Mouse (Mus musculus) mouse embryonic stem cell (cell line): ENCODE data around the gene Mtfr1l.
"Not testable (repeated sequence)": the region's sequence is repeated elsewhere in the genome, so short reads cannot be mapped to it uniquely, and the experiment has no call there.

Experiments
- in situ Hi-C, 2 experiments: fragments of 300-500 bp; cut with MboI; formaldehyde crosslinking; loops; 1 replicate in 1 of 2; 3 replicates in 1 of 2; pipeline ENCODE4 v1.14.3; 2019 to 2020; ENCODE audit warnings: low sequenced_read_pairs in 2 of 2, low pct_unique_long_range_greater_than_20kb in 1 of 2, mixed read lengths in 1 of 2; ENCODE audit not compliant: unreplicated experiment in 1 of 2

The Mtfr1l gene

GRCm38 (mm10) chr4:134497223-134497622 lies 38.0 kb downstream of the Mtfr1l start:
- in situ Hi-C loops: no loop called here

GRCm38 (mm10) chr4:134496595-134497210 lies 38.5 kb downstream of the Mtfr1l start, which contains the start of gene Paqr7:
TSS of gene Paqr7 (plus strand) at chr4:134496697.
- in situ Hi-C loops: no loop called here

- in situ Hi-C loops: no loop called here
Measured at GRCm38 (mm10) chr4:134495546-134495923, 39.7 kb downstream of the Mtfr1l start.

GRCm38 (mm10) chr4:134494780-134495545 lies 40.2 kb downstream of the Mtfr1l start:
- in situ Hi-C loops: no loop called here

GRCm38 (mm10) chr4:134494161-134494560 lies 41.0 kb downstream of the Mtfr1l start:
- in situ Hi-C loops: not testable (repeated sequence)

GRCm38 (mm10) chr4:134491716-134492115 lies 43.5 kb downstream of the Mtfr1l start:
- in situ Hi-C loops: no loop called here

- in situ Hi-C loops: no loop called here
Measured at GRCm38 (mm10) chr4:134489986-134490665, 45.1 kb downstream of the Mtfr1l start.

- in situ Hi-C loops: no loop called here
Measured at GRCm38 (mm10) chr4:134488211-134488610, 47.0 kb downstream of the Mtfr1l start.

- in situ Hi-C loops: no loop called here
Measured at GRCm38 (mm10) chr4:134485151-134485900, 49.9 kb downstream of the Mtfr1l start.

GRCm38 (mm10) chr4:134484231-134484630 lies 51.0 kb downstream of the Mtfr1l start:
- in situ Hi-C loops: no loop called here

GRCm38 (mm10) chr4:134483696-134484095 lies 51.5 kb downstream of the Mtfr1l start:
- in situ Hi-C loops: no loop called here

- in situ Hi-C loops: no loop called here
Measured at GRCm38 (mm10) chr4:134483078-134483688, 52.0 kb downstream of the Mtfr1l start.

GRCm38 (mm10) chr4:134482442-134482841 lies 52.7 kb downstream of the Mtfr1l start:
- in situ Hi-C loops: no loop called here

- in situ Hi-C loops: no loop called here
Measured at GRCm38 (mm10) chr4:134481270-134481669, 53.9 kb downstream of the Mtfr1l start.

GRCm38 (mm10) chr4:134480864-134481263 lies 54.3 kb downstream of the Mtfr1l start:
- in situ Hi-C loops: no loop called here

GRCm38 (mm10) chr4:134479839-134480238 lies 55.3 kb downstream of the Mtfr1l start:
- in situ Hi-C loops: loop anchor here (5.0 kb wide), 2 partner anchors 73 to 78 kb away; no protein-coding TSS in a partner anchor

GRCm38 (mm10) chr4:134478031-134478430 lies 57.2 kb downstream of the Mtfr1l start:
- in situ Hi-C loops: loop anchor here (5.0 kb wide), 2 partner anchors 71 to 76 kb away; no protein-coding TSS in a partner anchor

GRCm38 (mm10) chr4:134476899-134477298 lies 58.3 kb downstream of the Mtfr1l start:
- in situ Hi-C loops: loop anchor here (5.0 kb wide), 2 partner anchors 70 to 75 kb away; no protein-coding TSS in a partner anchor
